Mouse (Mus musculus) MEL-GATA-1-ER (cell line): ENCODE data around the gene Npepl1.

Source experiments
- DNase-seq: peaks from one replicate; pipeline ENCODE4 v3.0.0-alpha.2; 2012; ENCODE audit warnings: low read depth; ENCODE audit errors: extremely low read depth

Gene Npepl1

DNA sequence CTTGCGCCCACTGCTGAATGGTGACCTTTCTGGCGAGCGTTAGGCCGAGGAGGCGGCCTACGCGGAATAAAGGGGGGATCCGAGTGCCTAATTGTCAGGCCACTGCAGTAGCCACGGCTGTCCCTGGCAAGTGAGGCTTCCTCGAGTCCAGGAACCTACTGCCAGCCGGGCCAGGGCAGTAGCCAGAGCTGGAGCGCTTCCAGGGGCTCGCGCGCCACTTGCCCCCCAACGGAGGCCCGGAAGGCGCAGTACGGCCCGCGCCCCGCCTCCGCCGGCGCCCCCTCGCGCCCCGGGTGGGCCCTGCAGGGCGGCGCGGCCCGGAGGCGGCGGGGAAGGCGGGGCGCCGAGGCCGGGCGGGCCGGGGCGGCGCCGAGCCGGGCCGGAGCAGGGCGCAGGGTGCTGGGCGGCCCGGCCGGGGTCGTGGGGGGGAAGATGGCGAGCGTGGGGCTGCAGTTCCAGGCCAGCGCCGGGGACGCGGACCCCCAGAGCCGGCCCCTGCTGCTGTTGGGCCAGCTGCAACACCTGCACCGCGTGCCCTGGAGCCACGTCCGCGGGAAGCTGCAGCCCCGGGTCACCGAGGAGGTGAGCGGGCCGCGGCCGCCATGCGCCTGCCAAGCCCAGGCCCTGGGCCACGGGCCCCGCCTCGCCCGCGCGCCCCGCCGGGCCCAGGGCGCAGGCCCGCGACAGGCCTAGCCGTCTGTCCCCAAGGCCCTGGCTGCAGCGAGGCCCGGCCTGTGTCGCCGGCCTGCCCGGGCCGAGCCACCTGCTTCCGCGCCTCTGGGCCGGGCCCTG is at the start of gene Npepl1:
Gene Npepl1 (plus strand): TSS at position 359 of the 792 bp plus-strand sequence.
- no peak for DNase-seq

- DNase-seq = no peak
Measured at GRCm38 (mm10) chr2:174061219-174061618, 48.9 kb upstream of the Npepl1 start.

DNA sequence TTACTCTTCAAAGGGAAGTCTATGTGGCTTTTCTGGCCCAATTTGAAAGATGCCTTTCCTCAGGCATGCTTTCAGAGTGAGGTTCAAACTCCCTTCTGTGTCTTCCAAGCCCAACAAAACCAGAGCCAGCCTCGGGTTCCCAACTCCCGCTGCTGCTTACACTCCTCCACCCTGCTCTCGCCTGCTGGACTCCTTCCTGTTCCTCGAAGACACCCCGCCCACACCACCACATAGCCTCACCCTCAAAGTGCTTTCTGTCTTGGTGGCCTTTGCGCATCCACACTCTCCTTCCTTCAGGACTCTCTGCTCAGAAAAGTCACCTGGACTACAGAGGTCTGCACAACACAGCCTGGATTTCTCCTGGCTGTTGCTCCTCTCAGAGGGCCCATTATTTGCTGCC is 47.1 kb upstream of the Npepl1 start:
- DNase-seq = no peak

- no peak for DNase-seq
Measured at GRCm38 (mm10) chr2:174063527-174064211, 46.5 kb upstream of the Npepl1 start.

DNA sequence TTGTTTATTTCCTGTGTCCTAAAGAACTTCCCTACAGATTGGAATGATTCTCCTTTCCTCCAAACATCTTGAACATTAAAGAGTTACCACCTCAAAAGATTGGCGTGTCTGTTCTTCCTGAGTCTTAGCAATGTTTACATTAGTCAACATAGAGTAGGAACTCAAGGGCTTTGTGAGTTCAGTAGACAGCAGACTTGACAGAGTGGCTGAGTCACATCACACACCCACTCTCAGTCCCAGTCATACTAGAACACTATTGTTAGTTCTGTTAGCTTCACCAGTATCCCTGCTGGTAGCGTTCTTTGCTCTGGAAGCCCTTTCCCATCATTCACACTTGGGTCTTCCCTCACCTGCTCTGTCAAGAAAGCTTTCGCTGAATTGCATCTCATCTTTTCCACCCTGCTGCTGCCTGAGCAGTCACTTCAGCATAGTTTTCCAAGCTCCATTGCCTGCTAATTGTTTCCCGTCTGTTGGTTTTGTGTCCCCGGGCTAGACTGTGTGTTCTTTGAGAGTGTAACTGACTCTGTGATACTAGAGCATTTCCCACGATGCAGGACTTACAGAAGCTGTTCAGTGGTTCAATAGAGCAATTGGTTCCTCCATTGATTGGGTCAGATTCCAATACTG is 42.2 kb upstream of the Npepl1 start:
- no peak for DNase-seq

DNA sequence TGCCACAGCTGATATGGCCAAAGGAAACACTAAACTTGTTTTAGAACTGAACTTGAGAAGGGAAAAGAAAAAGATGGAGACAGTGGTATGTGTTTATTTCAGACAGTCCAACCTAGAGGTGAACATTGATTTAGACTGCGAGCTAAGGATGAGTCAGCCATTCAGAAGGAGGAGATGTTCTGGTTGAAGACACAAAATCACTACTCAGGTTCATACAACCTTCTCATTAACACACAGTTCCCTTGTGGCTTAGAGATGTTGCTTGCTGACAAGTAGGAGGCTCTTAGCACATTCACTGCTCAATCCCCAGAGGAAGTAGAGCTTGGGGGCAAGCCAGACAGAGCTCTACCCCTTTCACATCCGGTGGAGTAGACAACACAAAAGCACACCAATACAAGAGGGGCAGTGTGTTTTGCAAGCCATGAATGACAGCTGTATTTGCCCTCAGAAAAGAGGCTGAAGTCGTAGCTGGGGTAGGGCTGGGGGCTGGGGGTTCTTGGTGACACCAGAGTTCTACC is 40.6 kb upstream of the Npepl1 start:
- no peak for DNase-seq

- DNase-seq = no peak
Measured at GRCm38 (mm10) chr2:174071406-174071805, 38.7 kb upstream of the Npepl1 start.

GRCm38 (mm10) chr2:174073156-174073790 is 36.9 kb upstream of the Npepl1 start:
- DNase-seq = no peak

DNA sequence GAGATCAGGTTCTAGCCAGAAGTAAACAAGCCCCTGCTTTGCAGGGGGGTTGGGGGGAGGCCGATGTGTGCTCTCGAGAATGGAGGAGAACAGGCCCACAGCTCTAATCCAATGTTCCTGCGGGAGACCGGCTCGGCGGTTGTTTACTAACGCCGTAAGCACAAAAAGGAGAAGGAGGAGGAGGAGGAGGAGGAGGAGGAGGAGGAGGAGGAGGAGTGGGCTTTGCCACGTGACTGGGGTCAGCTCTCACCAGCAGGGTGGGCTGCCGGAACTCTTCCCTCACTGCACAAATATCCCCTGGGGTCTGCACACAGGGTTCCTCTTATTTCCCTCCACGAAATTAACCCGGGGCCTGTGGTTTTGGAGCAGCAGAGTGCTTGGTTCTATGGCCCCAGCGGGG is 35.5 kb upstream of the Npepl1 start:
- no peak for DNase-seq

GRCm38 (mm10) chr2:174075072-174075570 is 35.0 kb upstream of the Npepl1 start:
- DNase-seq = no peak

DNA sequence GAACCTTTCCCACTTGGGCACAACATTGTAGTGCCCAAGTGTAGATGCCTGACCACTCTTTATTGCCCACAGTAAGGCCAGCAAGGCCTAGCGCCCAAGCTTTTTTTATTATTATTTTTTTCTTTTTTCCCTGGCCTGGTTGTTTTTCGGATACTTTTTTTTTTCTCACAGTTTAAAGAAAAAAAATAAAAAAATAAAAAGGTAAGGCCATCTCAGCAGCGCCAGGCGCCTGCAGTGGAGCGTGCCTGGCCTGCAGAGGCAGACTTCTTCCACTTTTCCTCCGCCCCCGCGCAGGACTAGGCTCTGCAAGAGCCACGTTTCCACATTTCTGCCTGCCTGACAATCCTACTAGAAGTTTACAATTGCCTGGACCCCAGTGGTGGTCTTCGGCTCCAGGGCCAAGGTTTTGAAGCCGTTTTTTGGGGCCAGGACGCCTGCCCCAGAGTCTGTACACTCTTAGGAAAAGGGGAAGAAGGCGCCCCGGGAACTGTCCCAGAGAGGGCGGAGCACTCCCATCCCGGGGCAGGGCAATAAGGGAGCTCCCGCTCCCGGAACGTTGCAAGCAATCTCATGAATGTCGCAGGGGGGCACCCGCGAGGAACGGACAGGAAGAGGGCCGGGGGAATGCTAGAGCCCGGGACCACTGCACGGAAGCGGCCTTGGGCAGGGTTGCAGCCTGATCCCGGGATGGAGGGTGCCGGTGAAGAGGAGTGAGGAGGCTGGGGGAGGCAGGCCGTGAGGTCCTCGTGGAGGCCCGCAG is 34.3 kb upstream of the Npepl1 start, which contains the start of gene Stx16:
Gene Stx16 (plus strand): TSS at position 636 of the 760 bp plus-strand sequence.
- DNase-seq = peak; percentile 78

- no peak for DNase-seq
Measured at GRCm38 (mm10) chr2:174076433-174076824, 33.7 kb upstream of the Npepl1 start.

DNA sequence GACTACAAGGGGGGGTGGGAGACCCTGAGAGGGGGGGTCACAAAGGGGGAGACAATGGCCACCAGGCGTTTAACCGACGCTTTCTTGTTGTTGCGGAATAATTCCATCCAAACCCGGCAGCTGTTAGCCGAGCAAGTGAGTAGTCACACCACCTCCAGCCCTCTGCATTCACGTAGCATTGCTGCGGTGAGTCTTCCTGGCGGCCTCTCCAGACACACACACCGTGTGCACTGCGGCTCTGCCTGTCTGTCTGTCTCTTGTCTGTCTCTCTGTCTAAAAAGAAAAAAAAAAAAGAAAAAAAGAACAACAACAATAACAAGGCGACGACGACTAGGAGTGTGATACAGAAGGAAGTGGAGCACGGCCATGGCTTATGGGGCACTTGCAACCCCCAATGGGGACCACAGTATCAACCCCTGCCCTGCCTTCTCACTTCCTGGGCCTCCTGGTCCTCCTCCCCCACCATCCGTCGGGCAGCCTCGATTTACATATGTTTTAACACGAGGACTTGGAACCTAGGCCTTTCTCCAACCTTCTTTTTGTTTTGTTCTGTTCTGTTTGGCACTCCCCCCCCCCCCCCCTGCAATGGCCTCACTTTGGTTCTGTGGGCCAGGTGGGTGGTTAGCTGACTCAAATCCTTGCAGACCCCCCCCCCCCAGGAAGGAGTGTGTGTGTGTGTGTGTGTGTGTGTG is 33.0 kb upstream of the Npepl1 start:
- peak; percentile 68 for DNase-seq

DNA sequence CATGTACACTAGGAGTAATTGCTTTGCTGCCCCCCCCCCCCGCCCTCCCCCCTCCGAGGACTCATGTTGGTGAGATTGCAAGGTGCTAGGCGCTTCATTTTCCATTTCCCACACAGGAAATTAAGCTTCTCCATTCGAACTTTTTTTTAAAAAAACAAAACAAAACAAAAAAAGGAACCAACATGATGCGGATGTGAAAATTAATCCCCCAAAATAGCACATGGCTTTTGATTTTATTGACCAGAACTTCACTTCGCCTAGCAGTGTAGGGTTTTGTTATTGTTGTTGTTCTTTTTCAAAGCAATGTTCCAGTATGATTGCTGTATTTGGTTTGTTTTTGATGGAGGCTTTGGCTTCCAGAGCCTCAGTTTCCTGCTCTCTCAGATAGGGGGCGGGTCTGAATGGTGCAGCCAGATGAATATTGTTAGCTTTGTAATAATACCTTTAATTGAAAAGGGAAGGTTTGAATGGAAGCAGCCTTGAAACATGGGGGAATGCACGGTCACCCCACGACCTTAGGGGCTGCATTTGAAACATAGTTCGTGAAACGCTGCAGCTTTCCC is 32.3 kb upstream of the Npepl1 start:
- DNase-seq = no peak

GRCm38 (mm10) chr2:174081833-174082232 is 28.3 kb upstream of the Npepl1 start:
- no peak for DNase-seq

DNA sequence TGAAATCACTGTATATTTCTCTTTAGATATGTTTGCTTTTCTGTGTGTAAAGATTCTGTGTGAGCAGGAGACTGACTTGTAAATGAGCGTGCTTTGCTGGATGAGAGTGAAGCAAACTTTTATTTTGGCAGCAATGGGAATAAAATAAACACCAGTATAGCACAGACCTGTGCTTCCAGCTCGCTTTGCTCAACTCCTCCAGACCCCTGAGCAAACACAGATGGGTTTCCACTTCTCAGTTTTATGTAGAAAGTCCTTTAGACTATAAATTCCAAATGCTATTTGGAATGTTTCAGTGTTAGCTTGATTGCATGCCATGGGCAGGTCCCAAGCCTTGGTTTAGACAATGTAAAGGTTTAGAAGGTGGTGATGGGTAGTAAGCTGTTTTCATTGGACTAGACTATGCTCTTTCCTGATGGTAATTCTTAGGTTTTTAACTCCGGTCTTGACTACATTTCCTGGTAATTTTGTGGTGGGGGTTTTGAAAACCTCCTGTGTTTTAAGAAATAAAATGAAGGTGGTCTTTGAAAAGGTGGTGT is 27.7 kb upstream of the Npepl1 start:
- no peak for DNase-seq

DNA sequence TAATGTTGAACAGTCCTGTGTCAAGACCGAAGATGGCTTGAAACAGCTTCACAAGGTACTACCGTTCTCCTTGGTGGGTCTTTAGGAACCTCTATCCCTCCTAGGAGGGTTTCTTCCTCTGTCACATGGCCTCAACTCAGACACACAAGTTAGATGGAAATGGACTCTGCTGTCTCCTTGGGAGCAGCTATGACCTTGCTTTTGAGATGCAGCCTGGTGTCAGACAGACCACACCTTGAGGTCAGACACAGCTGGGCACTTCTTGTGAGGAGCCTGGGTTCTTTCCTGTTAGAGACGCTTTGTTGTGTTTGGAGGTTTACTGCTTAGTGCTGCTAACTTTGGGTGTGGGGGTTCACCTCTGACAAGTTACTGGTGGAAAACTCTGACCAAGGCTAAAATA is 15.1 kb upstream of the Npepl1 start:
- no peak for DNase-seq

- no peak for DNase-seq
Measured at GRCm38 (mm10) chr2:174102399-174102798, 7.8 kb upstream of the Npepl1 start.

- no peak for DNase-seq
Measured at GRCm38 (mm10) chr2:174103527-174103926, 6.6 kb upstream of the Npepl1 start.
